Mouse (Mus musculus) ovary, adult 2 months (tissue): ENCODE data around the gene Aox2. TPM values are rescaled to one million over a fixed set of nuclear protein-coding genes. Genes with fewer than 3 reads are reported as not detected.

ENCODE experiments used
- polyA plus RNA-seq: library from polyadenylated mRNA; depleted of rRNA; stranded (reverse); fragments of >200 nt; gene quantifications from 2 replicates; pipeline ENCODE4 v1.2.3, GENCODE M21; 2012; rRNA removed

Aox2 gene
- 0.20 and 0.28 TPM in 2 replicates for polyA plus RNA-seq

GRCm38 (mm10) chr1:58278026-58278425, at the start of gene Aox2:
Gene Aox2 (plus strand): TSS chr1:58278326.

GRCm38 (mm10) chr1:58392652-58393283, 114.6 kb downstream of the Aox2 start, which contains the start of gene Bzw1:
Gene Bzw1 (plus strand): TSS chr1:58392898.

GRCm38 (mm10) chr1:58423371-58424248, 145.5 kb downstream of the Aox2 start, which contains the start of gene Clk1:
Gene Clk1 (minus strand): TSS chr1:58424066.

Other genes starting within 250 kb of the Aox2 start
- gene Aox1, start 248.4 kb upstream of the Aox2 start, polyA plus RNA-seq: 5.1 and 7.0 TPM in 2 replicates
- gene Aox3, start 165.2 kb upstream of the Aox2 start, polyA plus RNA-seq: 2.4 and 3.6 TPM in 2 replicates
- gene Aox4, start 67.9 kb upstream of the Aox2 start, polyA plus RNA-seq: 0.21 and 0.48 TPM in 2 replicates
- 35.0 and 35.2 TPM in 2 replicates for gene Bzw1, start 114.6 kb downstream of the Aox2 start, polyA plus RNA-seq
- 22.1 and 32.9 TPM in 2 replicates for gene Clk1, start 145.7 kb downstream of the Aox2 start, polyA plus RNA-seq
- gene Nif3l1, start 166.8 kb downstream of the Aox2 start, polyA plus RNA-seq: 19.4 and 21.1 TPM in 2 replicates
- gene Ppil3, start 167.2 kb downstream of the Aox2 start, polyA plus RNA-seq: 16.6 and 18.2 TPM in 2 replicates
- gene Orc2, start 226.8 kb downstream of the Aox2 start, polyA plus RNA-seq: 19.3 and 24.8 TPM in 2 replicates